ENCODE assay signal across 8 mouse cellular contexts in the genomic region with DNA sequence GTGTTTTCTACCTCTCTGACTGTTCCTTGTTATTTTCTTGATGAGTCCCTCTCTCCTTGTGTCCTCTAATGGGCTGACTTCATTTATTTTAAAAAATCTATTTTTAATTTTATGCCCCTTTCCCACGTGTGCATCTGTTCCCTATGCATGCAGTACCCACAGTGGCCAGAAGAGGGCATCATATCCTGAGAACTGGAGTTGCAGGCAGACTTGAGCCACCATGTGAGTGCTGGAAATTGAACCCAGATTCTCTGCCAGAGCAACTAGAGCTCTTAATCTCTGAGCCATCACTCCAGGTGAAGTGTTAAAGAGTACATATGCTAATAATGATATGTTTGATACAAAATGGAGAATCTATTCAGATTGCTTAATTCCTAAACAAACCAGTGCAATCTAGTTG. TPM values are rescaled to one million over a fixed set of nuclear protein-coding genes. Genes with fewer than 3 reads are reported as not detected.
DNase-seq lines count a peak whose midpoint lies in the region; ATAC-seq and TF ChIP-seq lines count a peak whose summit lies in the region.

No protein-coding gene starts in this region.

- no peak for ATAC-seq in heart, postnatal 0 days (ENCODE audit: insufficient read depth, low read depth)
- no peak for ATAC-seq in inflammation-experienced regulatory T-cells, adult 6 months
- no peak for ATAC-seq in intestine, embryonic 15.5 days

- H3K9me3 ChIP-seq in heart, postnatal 0 days (replicated peaks; ENCODE audit: control insufficient read depth, low read length) = no peaks in the 10 kb centered on the region
- no peaks in the 10 kb centered on the region for H3K9me3 ChIP-seq in heart, embryonic 10.5 days
- no peaks in the 10 kb centered on the region for H3K9me3 ChIP-seq in limb, embryonic 10.5 days (replicated peaks)
- H3K9me3 ChIP-seq in intestine, embryonic 15.5 days = no peaks in the 10 kb centered on the region

- H3K27ac ChIP-seq in heart, postnatal 0 days (ENCODE audit: low read depth) = no peak overlapping the region
- no peak overlapping the region for H3K27ac ChIP-seq in heart, embryonic 10.5 days
- no peak overlapping the region for H3K27ac ChIP-seq in limb, embryonic 10.5 days
- no peak overlapping the region for H3K27ac ChIP-seq in intestine, embryonic 15.5 days

- TF ChIP-seq EP300 in heart, postnatal 0 days (IDR thresholded peaks at IDR 0.05; ENCODE audit: low read depth) = no peak

- H3K36me3 ChIP-seq in heart, postnatal 0 days (replicated peaks; ENCODE audit: control insufficient read depth, insufficient read depth, low read length) = no peaks in the 10 kb centered on the region
- no peaks in the 10 kb centered on the region for H3K36me3 ChIP-seq in heart, embryonic 10.5 days
- no peaks in the 10 kb centered on the region for H3K36me3 ChIP-seq in limb, embryonic 10.5 days
- no peaks in the 10 kb centered on the region for H3K36me3 ChIP-seq in splenic B cell, adult 2 months (ENCODE audit: control insufficient read depth, insufficient read depth, low read length, poor library complexity, severe bottlenecking)
- no peaks in the 10 kb centered on the region for H3K36me3 ChIP-seq in intestine, embryonic 15.5 days

- H3K4me1 ChIP-seq in heart, postnatal 0 days (ENCODE audit: control insufficient read depth, insufficient read depth) = no peaks in the 10 kb centered on the region
- no peaks in the 10 kb centered on the region for H3K4me1 ChIP-seq in heart, embryonic 10.5 days
- H3K4me1 ChIP-seq in limb, embryonic 10.5 days = no peaks in the 10 kb centered on the region
- 0 out of 2 replicates have a peak, but pooled peaks cover 4% of the 10 kb centered on the region for H3K4me1 ChIP-seq in intestine, embryonic 15.5 days (replicated peaks)

- no peak overlapping the region for H3K9ac ChIP-seq in heart, postnatal 0 days (replicated peaks; ENCODE audit: low read depth, low read length)
- H3K9ac ChIP-seq in intestine, embryonic 15.5 days = no peak overlapping the region

- no peak overlapping the region for H3K4me3 ChIP-seq in heart, postnatal 0 days (ENCODE audit: low read depth, low read length)
- H3K4me3 ChIP-seq in heart, embryonic 10.5 days = no peak overlapping the region
- no peak overlapping the region for H3K4me3 ChIP-seq in limb, embryonic 10.5 days
- no peak overlapping the region for H3K4me3 ChIP-seq in intestine, embryonic 15.5 days (replicated peaks)

- no peak for DNase-seq in heart, postnatal 0 days (ENCODE audit: low spot score)
- DNase-seq in heart, embryonic 10.5 days (ENCODE audit: low spot score) = no peak
- peak; percentile 65 to 70 for DNase-seq in B cell, adult 2 months
- peak; percentile 26 for DNase-seq in WW6 (ENCODE audit: low read depth, low spot score)
- DNase-seq in limb, embryonic 10.5 days (ENCODE audit: low spot score) = peak; percentile 44
- peak; percentile 58 for DNase-seq in splenic B cell, adult 2 months (ENCODE audit: low read depth, low spot score)

- H3K4me2 ChIP-seq in heart, postnatal 0 days (ENCODE audit: low read depth, low read length) = no peak overlapping the region
- H3K4me2 ChIP-seq in intestine, embryonic 15.5 days (replicated peaks) = no peak overlapping the region

- WGBS in heart, postnatal 0 days = 29% methylated on average over 1 of the region's 1 CpGs
- WGBS in heart, embryonic 10.5 days = 32% methylated on average over 1 of the region's 1 CpGs
- WGBS in limb, embryonic 10.5 days = 24% methylated on average over 1 of the region's 1 CpGs
- WGBS in intestine, embryonic 15.5 days = 11% methylated on average over 1 of the region's 1 CpGs

- no peaks in the 10 kb centered on the region for H3K27me3 ChIP-seq in heart, postnatal 0 days (ENCODE audit: control insufficient read depth, insufficient read depth, low read length)
- H3K27me3 ChIP-seq in heart, embryonic 10.5 days (ENCODE audit: insufficient read depth, poor library complexity, severe bottlenecking) = no peaks in the 10 kb centered on the region
- no peaks in the 10 kb centered on the region for H3K27me3 ChIP-seq in limb, embryonic 10.5 days (ENCODE audit: low read depth, poor library complexity, severe bottlenecking)
- H3K27me3 ChIP-seq in splenic B cell, adult 2 months (ENCODE audit: control insufficient read depth, insufficient read depth, low read length, poor library complexity, severe bottlenecking) = no peaks in the 10 kb centered on the region
- H3K27me3 ChIP-seq in intestine, embryonic 15.5 days (replicated peaks) = no peaks in the 10 kb centered on the region

- TF ChIP-seq CTCF in heart, postnatal 0 days (IDR thresholded peaks at IDR 0.05; ENCODE audit: low read depth) = peak; percentile 42

RNA-seq across cellular contexts. Expression of a gene that starts 58.7 kb away (rescaled TPM):
- total RNA-seq in heart, postnatal 0 days (2014; rRNA removed; ENCODE audit: low replicate concordance) = 10.6 and 11.9 TPM in 2 replicates
- 3.0 and 3.3 TPM in 2 replicates for polyA plus RNA-seq in heart, postnatal 0 days (2015; fragmentation: Nextera tagmentation; extraction: Ambion mirVana)
- polyA plus RNA-seq in heart, embryonic 10.5 days (2016; fragmentation: Nextera tagmentation; extraction: Ambion mirVana) = 2.7 and 3.3 TPM in 2 replicates
- polyA plus RNA-seq in limb, embryonic 10.5 days (2016; fragmentation: Nextera tagmentation; extraction: Ambion mirVana) = 1.8 and 3.4 TPM in 2 replicates
- polyA plus RNA-seq in inflammation-experienced regulatory T-cells, adult 6 months (2017; shearing (Covaris generic)) = under 1 TPM in 1 of 3 experiments, not detected in 2; 0.30 TPM
- 12.6 and 13.7 TPM in 2 replicates for polyA plus RNA-seq in intestine, embryonic 15.5 days (2015; fragmentation: Nextera tagmentation; extraction: Ambion mirVana)

Comparison
In these comparisons a context has a peak if more than half of its experiments do, and no peak if none do; other contexts are left out.
1. DNase-seq: peak in B cell, adult 2 months (2 of 2), WW6 (single experiment), limb, embryonic 10.5 days (single experiment) and splenic B cell, adult 2 months (single experiment); none in heart, postnatal 0 days (single experiment) and heart, embryonic 10.5 days (single experiment).